Mouse (Mus musculus): ENCODE data around the gene 4930579F01Rik. TPM values are rescaled to one million over a fixed set of nuclear protein-coding genes. Genes with fewer than 3 reads are reported as not detected.

4930579F01Rik gene
- polyA plus RNA-seq, 1 experiment from 2014 or later, result not detected

GRCm38 (mm10) chr3:138210432-138211075 is 16.9 kb upstream of the 4930579F01Rik start:
- H3K36me3 ChIP-seq (ENCODE audit: control insufficient read depth, insufficient read depth, low read length), result no peaks in the 10 kb centered on the region
- H3K4me2 ChIP-seq, result no peak overlapping the region
- no peak overlapping the region for H3K4me3 ChIP-seq (ENCODE audit: low read depth, low read length)
- no peaks in the 10 kb centered on the region for H3K27me3 ChIP-seq (replicated peaks; ENCODE audit: control insufficient read depth, insufficient read depth, low read length)
- no peak overlapping the region for H3K9ac ChIP-seq (ENCODE audit: low read depth, low read length)
- no peaks in the 10 kb centered on the region for H3K4me1 ChIP-seq (replicated peaks; ENCODE audit: control insufficient read depth, insufficient read depth, low read length)
- no peak overlapping the region for H3K27ac ChIP-seq (ENCODE audit: low read depth, low read length)
- no peak for DNase-seq (ENCODE audit: low spot score)
- no peak for ATAC-seq (replicated peaks; ENCODE audit: low FRiP score)
- H3K9me3 ChIP-seq (ENCODE audit: control insufficient read depth, low read length), result no peaks in the 10 kb centered on the region
- 63% methylated on average over 5 of the region's 5 CpGs for WGBS

- H3K4me2 ChIP-seq, result no peak overlapping the region
- no peaks in the 10 kb centered on the region for H3K27me3 ChIP-seq (replicated peaks; ENCODE audit: control insufficient read depth, insufficient read depth, low read length)
- no peak overlapping the region for H3K9ac ChIP-seq (ENCODE audit: low read depth, low read length)
- no peak for ATAC-seq (replicated peaks; ENCODE audit: low FRiP score)
- DNase-seq (ENCODE audit: low spot score), result no peak
- H3K4me1 ChIP-seq (replicated peaks; ENCODE audit: control insufficient read depth, insufficient read depth, low read length), result no peaks in the 10 kb centered on the region
- 86% methylated on average over 3 of the region's 3 CpGs for WGBS
- no peak overlapping the region for H3K4me3 ChIP-seq (ENCODE audit: low read depth, low read length)
- H3K36me3 ChIP-seq (ENCODE audit: control insufficient read depth, insufficient read depth, low read length), result no peaks in the 10 kb centered on the region
- no peak overlapping the region for H3K27ac ChIP-seq (ENCODE audit: low read depth, low read length)
- no peaks in the 10 kb centered on the region for H3K9me3 ChIP-seq (ENCODE audit: control insufficient read depth, low read length)
Observed at GRCm38 (mm10) chr3:138208821-138209220, 15.2 kb upstream of the 4930579F01Rik start.

- ATAC-seq (replicated peaks; ENCODE audit: low FRiP score), result no peak
- H3K9ac ChIP-seq (ENCODE audit: low read depth, low read length), result no peak overlapping the region
- H3K4me2 ChIP-seq, result no peak overlapping the region; the same call in 1 of the 2 replicates
- no peaks in the 10 kb centered on the region for H3K36me3 ChIP-seq (ENCODE audit: control insufficient read depth, insufficient read depth, low read length)
- no peaks in the 10 kb centered on the region for H3K27me3 ChIP-seq (replicated peaks; ENCODE audit: control insufficient read depth, insufficient read depth, low read length)
- no peak for DNase-seq (ENCODE audit: low spot score)
- 74% methylated on average over 7 of the region's 7 CpGs for WGBS
- no peak overlapping the region for H3K27ac ChIP-seq (ENCODE audit: low read depth, low read length)
- no peak overlapping the region for H3K4me3 ChIP-seq (ENCODE audit: low read depth, low read length)
- no peaks in the 10 kb centered on the region for H3K9me3 ChIP-seq (ENCODE audit: control insufficient read depth, low read length)
- H3K4me1 ChIP-seq (replicated peaks; ENCODE audit: control insufficient read depth, insufficient read depth, low read length), result no peaks in the 10 kb centered on the region
Observed at GRCm38 (mm10) chr3:138198722-138199068, 5.1 kb upstream of the 4930579F01Rik start.

GRCm38 (mm10) chr3:138197973-138198721 is 4.5 kb upstream of the 4930579F01Rik start:
- Histone ChIP-seq H3K4me2 (peak overlapping the region; percentile 44), H3K4me1 (replicated peaks; ENCODE audit: control insufficient read depth, insufficient read depth, low read length) (no peaks in the 10 kb centered on the region), H3K4me3 (ENCODE audit: low read depth, low read length) (no peak overlapping the region), H3K36me3 (ENCODE audit: control insufficient read depth, insufficient read depth, low read length) (no peaks in the 10 kb centered on the region), H3K9me3 (ENCODE audit: control insufficient read depth, low read length) (no peaks in the 10 kb centered on the region), H3K27me3 (replicated peaks; ENCODE audit: control insufficient read depth, insufficient read depth, low read length) (no peaks in the 10 kb centered on the region), H3K9ac (ENCODE audit: low read depth, low read length) (no peak overlapping the region), H3K27ac (ENCODE audit: low read depth, low read length) (no peak overlapping the region)
- WGBS, result 33% methylated on average over 20 of the region's 20 CpGs
- ATAC-seq (replicated peaks; ENCODE audit: low FRiP score) (peak; percentile 69), DNase-seq (ENCODE audit: low spot score) (peak; percentile 77)

GRCm38 (mm10) chr3:138197556-138197955 is 3.9 kb upstream of the 4930579F01Rik start:
- DNase-seq (ENCODE audit: low spot score) (no peak), ATAC-seq (replicated peaks; ENCODE audit: low FRiP score) (no peak)
- Histone ChIP-seq H3K4me3 (ENCODE audit: low read depth, low read length) (no peak overlapping the region), H3K36me3 (ENCODE audit: control insufficient read depth, insufficient read depth, low read length) (no peaks in the 10 kb centered on the region), H3K4me2 (no peak overlapping the region), H3K9ac (ENCODE audit: low read depth, low read length) (no peak overlapping the region), H3K27me3 (replicated peaks; ENCODE audit: control insufficient read depth, insufficient read depth, low read length) (no peaks in the 10 kb centered on the region), H3K9me3 (ENCODE audit: control insufficient read depth, low read length) (no peaks in the 10 kb centered on the region), H3K27ac (ENCODE audit: low read depth, low read length) (no peak overlapping the region), H3K4me1 (replicated peaks; ENCODE audit: control insufficient read depth, insufficient read depth, low read length) (no peaks in the 10 kb centered on the region)
- WGBS, result 67% methylated on average over 9 of the region's 9 CpGs

GRCm38 (mm10) chr3:138197093-138197492 is 3.5 kb upstream of the 4930579F01Rik start:
- H3K9me3 ChIP-seq (ENCODE audit: control insufficient read depth, low read length), result no peaks in the 10 kb centered on the region
- H3K27ac ChIP-seq (ENCODE audit: low read depth, low read length), result no peak overlapping the region
- H3K4me1 ChIP-seq (replicated peaks; ENCODE audit: control insufficient read depth, insufficient read depth, low read length), result no peaks in the 10 kb centered on the region
- DNase-seq (ENCODE audit: low spot score) (no peak), ATAC-seq (replicated peaks; ENCODE audit: low FRiP score) (no peak)
- WGBS, result 83% methylated on average over 14 of the region's 14 CpGs
- no peak overlapping the region for H3K4me2 ChIP-seq
- H3K36me3 ChIP-seq (ENCODE audit: control insufficient read depth, insufficient read depth, low read length), result no peaks in the 10 kb centered on the region
- H3K4me3 ChIP-seq (ENCODE audit: low read depth, low read length), result no peak overlapping the region
- no peaks in the 10 kb centered on the region for H3K27me3 ChIP-seq (replicated peaks; ENCODE audit: control insufficient read depth, insufficient read depth, low read length)
- H3K9ac ChIP-seq (ENCODE audit: low read depth, low read length), result no peak overlapping the region

- H3K4me3 ChIP-seq (ENCODE audit: low read depth, low read length), result no peak overlapping the region
- no peaks in the 10 kb centered on the region for H3K4me1 ChIP-seq (replicated peaks; ENCODE audit: control insufficient read depth, insufficient read depth, low read length)
- H3K27me3 ChIP-seq (replicated peaks; ENCODE audit: control insufficient read depth, insufficient read depth, low read length), result no peaks in the 10 kb centered on the region
- ATAC-seq (replicated peaks; ENCODE audit: low FRiP score) (no peak), DNase-seq (ENCODE audit: low spot score) (no peak)
- H3K9me3 ChIP-seq (ENCODE audit: control insufficient read depth, low read length), result no peaks in the 10 kb centered on the region
- H3K36me3 ChIP-seq (ENCODE audit: control insufficient read depth, insufficient read depth, low read length), result no peaks in the 10 kb centered on the region
- H3K4me2 ChIP-seq, result no peak overlapping the region
- no peak overlapping the region for H3K9ac ChIP-seq (ENCODE audit: low read depth, low read length)
- WGBS, result 79% methylated on average over 7 of the region's 7 CpGs
- H3K27ac ChIP-seq (ENCODE audit: low read depth, low read length), result no peak overlapping the region
Observed at GRCm38 (mm10) chr3:138192260-138192659, 1.4 kb downstream of the 4930579F01Rik start.

GRCm38 (mm10) chr3:138185995-138186930 is 7.4 kb downstream of the 4930579F01Rik start:
- DNase-seq (ENCODE audit: low spot score) (no peak), ATAC-seq (replicated peaks; ENCODE audit: low FRiP score) (no peak)
- H3K9me3 ChIP-seq (ENCODE audit: control insufficient read depth, low read length), result no peaks in the 10 kb centered on the region
- no peak overlapping the region for H3K4me2 ChIP-seq
- WGBS, result 87% methylated on average over 26 of the region's 26 CpGs
- no peaks in the 10 kb centered on the region for H3K4me1 ChIP-seq (replicated peaks; ENCODE audit: control insufficient read depth, insufficient read depth, low read length)
- no peak overlapping the region for H3K9ac ChIP-seq (ENCODE audit: low read depth, low read length)
- H3K36me3 ChIP-seq (ENCODE audit: control insufficient read depth, insufficient read depth, low read length), result no peaks in the 10 kb centered on the region
- H3K4me3 ChIP-seq (ENCODE audit: low read depth, low read length), result no peak overlapping the region
- no peaks in the 10 kb centered on the region for H3K27me3 ChIP-seq (replicated peaks; ENCODE audit: control insufficient read depth, insufficient read depth, low read length)
- no peak overlapping the region for H3K27ac ChIP-seq (ENCODE audit: low read depth, low read length)

Measured in liver, embryonic 11.5 days (tissue).